Mouse (Mus musculus) embryo, embryonic 11.5 days (tissue): ENCODE measurements around the gene Hint1.
"Not testable (repeated sequence)": the region's sequence is repeated elsewhere in the genome, so short reads cannot be mapped to it uniquely, and the experiment has no call there.

Experiments used
- DNase-seq: peaks from one replicate; pipeline ENCODE4 v3.0.0-alpha.2; 2012; ENCODE audit warnings: low read depth, low spot score

Hint1 gene

GRCm38 (mm10) chr11:54894589-54894988 lies 28.4 kb downstream of the Hint1 start:
- no peak for DNase-seq

DNA sequence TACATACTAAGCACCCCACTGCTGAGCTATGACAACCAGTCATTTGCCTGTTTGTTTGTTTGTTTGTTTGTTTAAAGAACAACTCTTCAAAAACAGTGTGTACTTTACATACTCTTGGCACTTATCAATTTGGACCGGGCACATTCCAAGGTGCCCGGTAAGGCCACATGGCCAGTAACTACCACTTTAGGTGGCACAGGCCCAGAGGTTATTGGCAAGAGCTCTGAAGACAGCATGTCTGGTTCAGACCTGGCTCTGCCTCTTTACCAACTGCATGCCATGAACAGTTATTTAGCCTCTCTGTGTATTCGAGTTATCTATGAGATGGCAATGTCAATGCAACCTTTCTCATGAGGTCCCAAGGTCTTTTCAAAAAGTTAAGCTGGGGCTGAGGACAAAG lies 30.5 kb downstream of the Hint1 start:
- DNase-seq, result not testable (repeated sequence)

DNA sequence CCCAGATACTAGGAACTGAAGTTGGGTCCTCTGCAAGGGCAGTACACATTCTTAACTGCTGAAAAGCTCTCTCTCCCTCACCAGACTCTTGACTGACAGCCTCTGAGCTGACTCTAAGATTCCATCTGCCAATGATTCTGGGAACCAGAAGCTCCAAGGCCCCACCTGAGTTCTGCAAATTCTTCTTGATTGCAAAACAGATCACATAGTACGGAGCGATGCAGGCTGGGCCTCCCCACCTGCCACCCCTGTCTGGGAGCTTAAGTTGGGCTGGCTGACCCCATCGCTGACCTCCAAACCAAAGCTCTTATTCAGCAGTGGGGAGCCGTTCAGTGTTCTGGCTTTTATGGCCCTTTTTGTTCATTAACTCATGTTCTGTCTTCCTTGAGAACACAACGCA lies 31.3 kb downstream of the Hint1 start:
- no peak for DNase-seq

- no peak for DNase-seq
These were observed 33.5 kb downstream of the Hint1 start for GRCm38 (mm10) chr11:54899657-54900056.

- DNase-seq, result peak; percentile 39
These were observed 36.4 kb downstream of the Hint1 start, which contains the start of gene Gpx3 for GRCm38 (mm10) chr11:54902333-54903323. Gene Gpx3, plus strand, starts transcription at chr11:54902453.

GRCm38 (mm10) chr11:54903339-54903738 lies 37.2 kb downstream of the Hint1 start:
- no peak for DNase-seq

- no peak for DNase-seq
These were observed 37.9 kb downstream of the Hint1 start for GRCm38 (mm10) chr11:54903940-54904706.

DNA sequence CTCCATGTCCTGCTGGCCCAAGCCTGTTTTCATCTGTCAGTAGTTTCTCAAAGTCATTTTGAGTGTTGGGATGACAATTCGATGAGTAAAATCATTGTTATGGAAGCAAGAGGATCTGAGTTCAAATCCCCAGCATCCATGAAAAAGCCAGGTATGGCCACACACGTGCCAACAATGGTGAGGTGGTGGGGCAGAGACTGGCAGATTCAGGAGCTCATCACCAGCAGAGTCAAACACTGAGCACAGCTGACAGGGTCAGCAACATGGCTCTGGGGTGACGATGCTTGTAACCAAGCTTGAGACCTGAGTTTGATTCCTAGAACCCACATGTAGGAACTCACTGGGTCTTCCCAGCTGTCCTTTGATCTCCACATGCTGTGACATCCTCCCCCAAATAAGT lies 38.9 kb downstream of the Hint1 start:
- DNase-seq, result no peak

GRCm38 (mm10) chr11:54905931-54906330 lies 39.7 kb downstream of the Hint1 start:
- no peak for DNase-seq

GRCm38 (mm10) chr11:54906466-54906865 lies 40.3 kb downstream of the Hint1 start:
- DNase-seq, result no peak

GRCm38 (mm10) chr11:54907259-54907658 lies 41.1 kb downstream of the Hint1 start:
- DNase-seq, result no peak

- DNase-seq, result no peak
These were observed 43.1 kb downstream of the Hint1 start for GRCm38 (mm10) chr11:54909273-54909672.

DNA sequence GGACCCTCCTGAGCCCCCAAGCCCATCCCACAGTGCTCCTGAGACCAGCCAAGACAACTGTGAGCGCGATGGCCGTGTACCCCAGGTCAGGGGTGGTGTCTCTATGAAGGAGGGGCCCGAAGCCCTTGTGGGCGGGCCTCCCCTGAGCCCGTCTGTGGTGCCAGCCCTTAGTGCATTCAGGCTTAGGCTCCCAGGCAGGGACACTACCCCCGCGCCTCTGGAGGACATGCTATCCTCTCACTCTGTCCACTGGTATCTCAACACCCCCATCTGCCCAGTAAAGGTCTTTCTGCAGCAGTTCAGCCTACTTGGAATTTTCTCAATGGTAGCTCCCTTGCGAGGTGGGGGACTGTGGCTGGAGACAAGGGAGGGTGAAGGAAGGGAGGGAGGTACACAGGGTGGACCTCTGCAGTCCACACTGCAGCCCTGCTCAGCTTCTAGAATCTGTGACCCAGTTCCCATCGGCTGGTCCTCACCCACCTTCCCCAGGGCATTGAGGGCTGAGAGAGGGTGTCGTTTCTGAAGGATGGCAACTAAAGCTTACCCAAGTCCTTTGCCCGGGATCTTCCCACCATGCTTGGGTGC lies 44.0 kb downstream of the Hint1 start:
- DNase-seq, result no peak

- no peak for DNase-seq
These were observed 45.0 kb downstream of the Hint1 start for GRCm38 (mm10) chr11:54911201-54911600.

GRCm38 (mm10) chr11:54911671-54912502 lies 45.7 kb downstream of the Hint1 start:
- DNase-seq, result no peak

GRCm38 (mm10) chr11:54912503-54913316 lies 46.5 kb downstream of the Hint1 start:
- DNase-seq, result no peak

DNA sequence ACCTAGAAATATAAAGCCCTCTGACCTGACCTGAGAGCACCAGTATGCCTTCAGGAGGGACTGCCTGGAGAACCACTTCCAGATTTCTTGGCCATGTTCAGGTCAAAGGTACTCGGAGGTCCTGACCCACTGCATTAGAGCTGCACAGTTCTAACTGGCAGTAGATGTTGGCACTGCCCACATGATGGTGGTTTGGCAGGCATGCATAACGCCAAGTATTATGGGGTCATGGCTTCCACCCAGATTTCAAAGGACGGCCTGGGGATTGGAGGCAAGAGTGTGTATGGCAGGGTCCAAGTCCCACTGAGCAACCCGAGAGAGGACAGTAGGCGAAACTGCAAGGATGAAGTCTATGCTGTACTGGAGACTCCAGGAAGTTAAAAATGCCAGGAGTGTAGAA lies 47.7 kb downstream of the Hint1 start:
- DNase-seq, result no peak

DNA sequence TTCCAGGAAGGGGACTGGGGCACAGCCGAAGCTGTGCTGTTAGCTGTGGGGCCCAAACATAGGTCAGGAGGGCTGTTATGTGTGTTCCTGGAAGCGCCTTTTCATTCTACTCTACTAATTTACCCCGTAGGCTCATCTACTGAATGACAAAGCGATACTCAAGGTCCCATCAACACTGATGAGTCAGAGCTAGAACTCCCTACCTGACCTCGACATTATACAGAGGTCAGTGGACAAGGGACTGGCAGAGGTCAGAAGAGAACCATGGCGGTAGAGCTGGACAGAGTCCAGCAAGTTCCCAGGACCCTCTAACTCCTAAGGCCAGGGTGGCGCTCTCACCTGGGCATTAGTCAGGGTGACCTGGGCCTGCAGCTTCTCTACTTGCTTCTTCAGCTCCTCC lies 51.3 kb downstream of the Hint1 start:
- no peak for DNase-seq

GRCm38 (mm10) chr11:54918273-54918672 lies 52.1 kb downstream of the Hint1 start:
- DNase-seq, result no peak
